Mouse (Mus musculus) C2C12 (cell line): ENCODE data around the gene Dnaja2. TPM values are rescaled to one million over a fixed set of nuclear protein-coding genes. Genes with fewer than 3 reads are reported as not detected.

ENCODE experiments used
- H3K27me3 ChIP-seq: one replicate; pipeline ENCODE4 v1.6.1; 2011; ENCODE audit not compliant: control insufficient read depth, insufficient read depth, insufficient read length
- H3K36me3 ChIP-seq: one replicate; pipeline ENCODE4 v1.6.1; 2011; ENCODE audit not compliant: control insufficient read depth, insufficient read depth
- H3K4me3 ChIP-seq: one replicate; pipeline ENCODE4 v1.5.1; 2011; ENCODE audit warnings: mild to moderate bottlenecking, control low read depth; ENCODE audit not compliant: poor library complexity, insufficient read depth, severe bottlenecking
- H3K79me2 ChIP-seq: one replicate; pipeline ENCODE4 v1.6.1; 2011; ENCODE audit not compliant: control insufficient read depth, insufficient read depth
- H3K79me3 ChIP-seq: one replicate; pipeline ENCODE4 v1.6.1; 2011; ENCODE audit warnings: low read depth, control low read depth
- H3ac ChIP-seq: one replicate; pipeline ENCODE3; 2011; ENCODE audit warnings: low read depth; ENCODE audit not compliant: control insufficient read depth, insufficient read length
- CEBPB ChIP-seq: IDR thresholded peaks from one replicate; pipeline ENCODE4 v1.6.1; 2011; ENCODE audit warnings: low read depth, mild to moderate bottlenecking, control low read depth, moderate library complexity
- CTCF ChIP-seq: IDR thresholded peaks from one replicate; pipeline ENCODE4 v1.5.1; 2011; ENCODE audit not compliant: control insufficient read depth, insufficient read depth, insufficient read length
- FOSL1 ChIP-seq: IDR thresholded peaks from one replicate; pipeline ENCODE4 v1.8.0; 2011; ENCODE audit warnings: mild to moderate bottlenecking, low read length; ENCODE audit not compliant: poor library complexity, insufficient read depth, severe bottlenecking
- MAX ChIP-seq: IDR thresholded peaks from one replicate; pipeline ENCODE4 v1.6.1; 2011; ENCODE audit warnings: mild to moderate bottlenecking, control low read depth
- MYOD1 ChIP-seq: IDR thresholded peaks from one replicate; pipeline ENCODE4 v1.6.1; 2011; ENCODE audit warnings: low read depth; ENCODE audit not compliant: control insufficient read depth, insufficient read length
- MYOG ChIP-seq: IDR thresholded peaks from one replicate; pipeline ENCODE4 v1.6.1; 2011; ENCODE audit not compliant: control insufficient read depth, insufficient read length; ENCODE audit errors: extremely low read depth
- USF1 ChIP-seq: IDR thresholded peaks from one replicate; pipeline ENCODE4 v1.6.1; 2011; ENCODE audit warnings: low read depth, mild to moderate bottlenecking, control low read depth, moderate library complexity
- long read RNA-seq, 2 experiments: library from polyadenylated mRNA; unstranded; transcript quantifications; one replicate each; pipeline ENCODE4 v2.0.0; 2019 to 2020
- polyA plus RNA-seq: library from polyadenylated mRNA; unstranded; fragments of >200 nt; fragmentation: generic; extraction: Trizol; gene quantifications from one replicate; pipeline ENCODE4 v1.2.1, GENCODE M21; 2012; ENCODE audit warnings: missing spikeins

Dnaja2 gene
- 104 TPM for polyA plus RNA-seq
- long read RNA-seq, experiment 1, transcript Dnaja2-201 (9 exons, 2,919 nt): major isoform, 362 of 403 reads
- long read RNA-seq, experiment 1, partial matches to known transcripts: 25 of 403 reads
- long read RNA-seq, experiment 1, other reads (novel, unspliced or antisense): 16 of 403 reads
- long read RNA-seq, experiment 2, transcript Dnaja2-201 (9 exons, 2,919 nt): major isoform, 3,731 of 3,792 reads
- long read RNA-seq, experiment 2, partial matches to known transcripts: 21 of 3,792 reads
- long read RNA-seq, experiment 2, other reads (novel, unspliced or antisense): 40 of 3,792 reads

DNA sequence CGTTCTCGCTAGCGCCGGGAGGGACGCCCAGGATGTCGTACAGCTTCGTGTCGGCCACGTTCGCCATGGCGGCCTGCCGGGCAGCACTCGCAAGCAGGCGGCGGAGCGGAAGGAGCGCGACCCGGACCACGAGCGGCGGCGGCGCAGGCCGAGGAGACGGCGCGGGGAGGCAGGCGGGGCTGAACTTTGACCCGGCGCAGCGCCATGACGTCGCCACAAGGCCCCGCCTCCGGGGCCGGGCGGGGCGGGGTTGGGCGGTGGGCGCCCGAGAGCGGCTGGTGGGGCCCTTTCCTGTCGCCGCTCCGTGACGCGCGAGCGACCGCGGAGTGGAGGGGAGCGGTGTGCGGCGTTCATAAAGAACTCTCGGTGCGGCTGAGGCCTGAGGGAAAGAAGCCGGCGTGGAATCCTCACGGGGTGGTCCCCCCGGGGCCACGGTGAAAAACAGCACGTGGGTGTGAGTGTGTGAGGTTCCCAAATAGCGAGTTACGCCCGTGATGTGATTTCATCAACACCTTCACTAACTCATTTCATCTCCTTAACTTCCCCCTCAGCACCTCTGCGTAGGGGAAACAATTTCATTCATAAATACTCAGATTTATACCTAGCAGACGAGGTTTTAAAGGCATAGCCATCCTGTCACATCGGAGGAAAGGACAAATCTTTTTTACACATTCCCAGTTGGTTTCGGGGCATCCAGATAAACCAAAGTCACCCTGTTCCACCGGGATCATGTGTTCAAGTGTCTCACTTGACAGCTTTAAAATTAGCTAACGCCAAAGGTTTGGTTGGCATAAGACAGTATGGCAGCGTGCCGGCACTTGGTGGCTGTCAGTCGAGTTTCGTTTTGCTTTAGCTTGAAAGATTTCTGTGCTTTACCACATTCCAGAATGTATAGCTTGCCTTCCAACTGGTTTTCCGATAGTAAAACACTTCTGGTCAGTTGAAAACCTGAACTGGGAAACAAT is at the start of gene Dnaja2:
Dnaja2 (minus strand) TSS at position 164 of the 965 bp plus-strand sequence.
- Histone ChIP-seq H3K36me3 (peaks cover 33% of the 10 kb centered on the region), H3K79me2 (peaks cover 48% of the 10 kb centered on the region)
- no peak for TF ChIP-seq CEBPB
- TF ChIP-seq MYOD1: no peak
- TF ChIP-seq USF1: no peak
- no peak for TF ChIP-seq FOSL1
- peak; percentile 6 for TF ChIP-seq MAX
- no peak for TF ChIP-seq CTCF

DNA sequence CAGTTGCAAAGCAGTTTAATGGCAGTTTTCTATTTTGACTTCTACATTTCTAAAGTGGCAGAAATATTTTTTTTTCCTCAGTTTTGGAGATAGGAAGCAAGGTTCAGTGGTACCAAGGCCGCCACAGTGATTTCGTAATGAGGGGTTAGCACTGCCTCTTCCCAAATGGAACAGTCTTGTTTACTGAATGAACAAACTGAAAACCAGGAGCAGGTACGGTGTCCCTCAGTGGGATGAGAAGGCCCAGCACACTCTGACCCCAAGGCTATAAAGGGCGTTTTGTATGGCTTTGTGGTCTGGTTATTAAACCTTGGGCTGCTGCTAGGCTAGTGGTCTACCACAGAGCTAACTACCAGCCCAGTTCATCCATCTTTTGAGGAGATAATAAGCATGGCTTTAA is 49.1 kb upstream of the Dnaja2 start:
- H3ac ChIP-seq: no peak overlapping the region
- H3K4me3 ChIP-seq: no peak overlapping the region
- no peaks in the 10 kb centered on the region for H3K79me3 ChIP-seq
- H3K27me3 ChIP-seq: no peaks in the 10 kb centered on the region
- TF ChIP-seq MYOD1 (no peak), MAX (no peak), MYOG (no peak), FOSL1 (no peak), USF1 (no peak), CTCF (no peak), CEBPB (no peak)
- H3K79me2 ChIP-seq: no peaks in the 10 kb centered on the region
- H3K36me3 ChIP-seq: no peaks in the 10 kb centered on the region

More for the DNA sequence above, at the start of gene Dnaja2:
- no peaks in the 10 kb centered on the region for H3K27me3 ChIP-seq
- peak within 1 kb of the TSS; percentile 77 for H3ac ChIP-seq
- H3K79me3 ChIP-seq: peaks cover 43% of the 10 kb centered on the region
- peak within 1 kb of the TSS; percentile 76 for H3K4me3 ChIP-seq

DNA sequence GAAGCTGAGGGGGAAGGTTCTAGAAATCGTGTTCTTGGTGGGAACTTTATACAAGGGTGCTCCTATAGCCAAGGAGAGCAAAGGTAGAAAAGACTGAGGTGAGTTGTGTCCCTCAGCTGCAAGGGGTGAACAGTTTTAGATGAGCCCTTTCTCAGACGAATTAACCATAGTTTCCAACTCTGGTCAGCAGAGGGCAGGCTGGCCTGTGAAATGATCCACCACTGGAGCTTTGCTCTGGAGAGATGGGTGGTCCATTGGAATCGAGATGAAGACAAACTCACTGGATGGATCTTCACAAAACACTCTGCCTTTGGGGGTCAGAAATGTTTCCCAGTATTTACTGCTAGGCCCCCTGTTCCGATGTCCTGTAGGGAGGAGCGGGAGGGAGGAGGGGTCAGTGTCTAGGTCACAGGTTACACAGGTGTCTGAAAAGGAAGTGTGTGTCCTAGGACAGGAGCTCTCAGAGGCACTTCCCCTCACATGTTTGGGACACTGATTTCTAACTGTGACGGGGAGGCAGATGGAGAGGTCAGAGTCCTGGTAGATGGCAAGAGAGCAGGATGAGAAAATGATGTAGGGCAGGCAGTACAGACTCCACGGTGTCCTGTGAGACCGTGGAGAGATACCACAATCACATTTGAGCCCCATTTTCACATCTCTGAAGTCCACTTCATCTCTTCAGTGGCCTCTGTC is 48.2 kb upstream of the Dnaja2 start:
- TF ChIP-seq USF1 (no peak), FOSL1 (no peak), CEBPB (no peak)
- Histone ChIP-seq H3K79me3 (no peaks in the 10 kb centered on the region), H3K4me3 (no peak overlapping the region)

DNA sequence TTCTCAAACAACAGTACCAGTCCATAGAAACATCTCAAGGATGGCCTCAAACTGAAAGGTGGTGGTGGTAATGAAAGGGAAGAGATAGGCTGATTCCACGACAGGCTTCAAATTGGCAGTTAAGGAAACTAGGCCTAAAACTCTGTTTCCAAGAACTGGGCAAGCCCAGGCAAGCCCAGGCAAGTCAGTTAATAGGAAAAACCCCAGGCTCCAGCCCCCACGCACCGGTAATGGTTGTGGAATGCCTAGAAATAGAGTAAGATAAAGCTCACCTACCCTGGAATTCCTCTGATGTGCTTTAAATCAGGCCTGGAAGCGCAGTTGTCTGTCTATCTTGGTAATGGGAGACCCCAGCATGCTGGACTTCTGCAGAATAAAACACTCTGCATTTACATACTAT is 47.6 kb upstream of the Dnaja2 start:
- Histone ChIP-seq H3K27me3 (no peaks in the 10 kb centered on the region), H3K4me3 (no peak overlapping the region), H3K79me2 (no peaks in the 10 kb centered on the region), H3K79me3 (no peaks in the 10 kb centered on the region), H3ac (no peak overlapping the region), H3K36me3 (no peaks in the 10 kb centered on the region)
- TF ChIP-seq MYOD1 (no peak), USF1 (no peak), CEBPB (no peak), FOSL1 (no peak), CTCF (no peak)

More for the DNA sequence above, 48.2 kb upstream of the Dnaja2 start:
- no peaks in the 10 kb centered on the region for H3K36me3 ChIP-seq
- H3ac ChIP-seq: no peak overlapping the region
- H3K79me2 ChIP-seq: no peaks in the 10 kb centered on the region
- no peaks in the 10 kb centered on the region for H3K27me3 ChIP-seq

DNA sequence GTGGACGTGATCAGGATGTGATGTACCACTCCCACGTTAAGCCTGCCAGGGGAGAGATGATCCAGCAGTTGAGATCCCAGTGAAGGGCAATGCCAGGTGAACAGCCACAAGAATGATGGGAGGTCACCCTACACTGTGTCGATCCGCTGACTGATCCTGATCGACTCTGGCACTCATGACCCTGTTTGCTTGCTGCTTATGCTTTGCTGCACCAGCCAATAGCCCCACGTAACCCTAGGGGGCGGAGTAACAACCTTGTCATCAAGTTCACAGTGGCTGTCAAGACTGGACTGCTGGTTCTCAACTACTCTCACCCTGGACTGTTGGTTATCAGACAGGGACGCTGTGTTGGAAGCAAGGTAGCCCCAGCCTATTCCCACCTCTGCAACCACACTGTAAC is 46.6 kb upstream of the Dnaja2 start:
- H3ac ChIP-seq: no peak overlapping the region
- H3K79me2 ChIP-seq: no peaks in the 10 kb centered on the region
- H3K79me3 ChIP-seq: no peaks in the 10 kb centered on the region
- H3K36me3 ChIP-seq: no peaks in the 10 kb centered on the region
- no peaks in the 10 kb centered on the region for H3K27me3 ChIP-seq
- no peak overlapping the region for H3K4me3 ChIP-seq
- TF ChIP-seq FOSL1 (no peak), USF1 (no peak), CEBPB (no peak), CTCF (no peak)
